Mouse (Mus musculus) midbrain, postnatal 0 days (tissue): Measurements from ENCODE around the gene Dscam. TPM values are rescaled to one million over a fixed set of nuclear protein-coding genes. Genes with fewer than 3 reads are reported as not detected.

Experiments used
- ATAC-seq: fragments of 200-750 bp; cut with Nextera tagmentation; 2 replicates; pipeline ENCODE4 v1.8.0; 2017; ENCODE audit warnings: moderate number of reproducible peaks, mild to moderate bottlenecking, moderate TSS enrichment, moderate library complexity; ENCODE audit not compliant: low FRiP score
- DNase-seq: peaks from one replicate; pipeline ENCODE4 v3.0.0-alpha.2; 2015; ENCODE audit warnings: low spot score
- H3K27ac ChIP-seq: fragments of 300-500 bp; sonication (generic); 2 replicates; pipeline ENCODE4 v1.5.1; 2014; ENCODE audit warnings: low read depth, mild to moderate bottlenecking, low read length, mixed read lengths
- H3K27me3 ChIP-seq: fragments of 300-500 bp; sonication (generic); 2 replicates; pipeline ENCODE4 v1.6.1; 2014; ENCODE audit warnings: low read length, control low read depth, mixed read lengths; ENCODE audit not compliant: insufficient read depth
- H3K36me3 ChIP-seq: fragments of 300-500 bp; sonication (generic); 2 replicates; pipeline ENCODE4 v1.6.1; 2014; ENCODE audit warnings: low read length, control low read depth, mixed read lengths; ENCODE audit not compliant: insufficient read depth
- H3K4me1 ChIP-seq: fragments of 300-500 bp; sonication (generic); 2 replicates; pipeline ENCODE4 v1.6.1; 2014; ENCODE audit warnings: mild to moderate bottlenecking, control low read depth, antibody characterized with exemption, low read length, mixed read lengths; ENCODE audit not compliant: insufficient read depth
- H3K4me2 ChIP-seq: fragments of 300-500 bp; sonication (generic); 2 replicates; pipeline ENCODE4 v1.6.1; 2014; ENCODE audit warnings: low read depth, mild to moderate bottlenecking, low read length, mixed read lengths; ENCODE audit not compliant: poor library complexity, severe bottlenecking
- H3K4me3 ChIP-seq: fragments of 300-500 bp; sonication (generic); 2 replicates; pipeline ENCODE4 v1.5.1; 2014; ENCODE audit warnings: low read depth, mild to moderate bottlenecking, low read length, moderate library complexity
- H3K9ac ChIP-seq: fragments of 300-500 bp; sonication (generic); replicated peaks from 2 replicates; pipeline ENCODE4 v1.6.1; 2014; ENCODE audit warnings: mild to moderate bottlenecking, low read length, moderate library complexity, mixed read lengths; ENCODE audit not compliant: poor library complexity, severe bottlenecking
- H3K9me3 ChIP-seq: fragments of 300-500 bp; sonication (generic); 2 replicates; pipeline ENCODE4 v1.6.1; 2016; ENCODE audit warnings: low read length, control low read depth
- CTCF ChIP-seq: IDR thresholded peaks from 2 replicates; pipeline ENCODE4 v1.5.1; 2016; ENCODE audit warnings: antibody characterized with exemption, mild to moderate bottlenecking
- WGBS: fragments of 180-500 bp; shearing (Covaris S2); extraction: QIAGEN DNeasy Blood & Tissue Kit; methylation state at CpG from one replicate; pipeline ENCODE4 v1.1.7; 2014; 5-methylcytosine and 5-hydroxymethylcytosine counted together
- polyA plus RNA-seq: library from polyadenylated mRNA; unstranded; fragments of >200 nt; fragmentation: Nextera tagmentation; extraction: Ambion mirVana; gene quantifications from 2 replicates; pipeline ENCODE4 v1.2.1, GENCODE M21; 2015
- total RNA-seq: library from RNA; depleted of rRNA; stranded (reverse); fragments of >200 nt; gene quantifications from 2 replicates; pipeline ENCODE4 v1.2.3, GENCODE M21; 2014

The Dscam gene
- total and polyA plus RNA-seq, 2 experiments from 2014 or later: 15.1 to 64.6 TPM

DNA sequence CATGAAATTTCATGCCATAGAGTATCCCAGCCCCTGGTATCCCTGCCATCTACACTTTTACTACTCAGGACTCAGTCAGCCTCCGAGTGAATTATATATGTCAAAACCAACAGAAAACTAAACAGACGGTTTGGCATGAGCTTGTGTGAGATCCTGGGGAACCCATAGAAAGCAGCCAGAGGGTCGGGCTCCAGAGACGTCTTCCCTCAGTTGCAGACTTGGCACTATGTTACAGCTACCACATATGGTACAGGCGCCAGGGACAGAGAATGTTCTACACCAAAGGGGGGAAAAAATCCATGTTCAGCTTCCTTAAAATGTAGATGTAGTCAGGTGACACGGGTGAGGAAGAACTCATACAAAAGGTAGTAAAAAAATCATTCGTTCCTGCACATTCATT lies 109.2 kb downstream of the Dscam start:
- H3K9ac ChIP-seq: no peak overlapping the region
- no peaks in the 10 kb centered on the region for H3K36me3 ChIP-seq
- no peak for TF ChIP-seq CTCF
- no peaks in the 10 kb centered on the region for H3K27me3 ChIP-seq
- no peak overlapping the region for H3K4me3 ChIP-seq
- no peak overlapping the region for H3K4me2 ChIP-seq
- DNase-seq (no peak), ATAC-seq (no peak)
- peaks cover 9% of the 10 kb centered on the region; the same call in 1 of the 2 replicates for H3K4me1 ChIP-seq
- no peaks in the 10 kb centered on the region for H3K9me3 ChIP-seq
- 90% methylated on average over 7 of the region's 7 CpGs for WGBS
- H3K27ac ChIP-seq: no peak overlapping the region

DNA sequence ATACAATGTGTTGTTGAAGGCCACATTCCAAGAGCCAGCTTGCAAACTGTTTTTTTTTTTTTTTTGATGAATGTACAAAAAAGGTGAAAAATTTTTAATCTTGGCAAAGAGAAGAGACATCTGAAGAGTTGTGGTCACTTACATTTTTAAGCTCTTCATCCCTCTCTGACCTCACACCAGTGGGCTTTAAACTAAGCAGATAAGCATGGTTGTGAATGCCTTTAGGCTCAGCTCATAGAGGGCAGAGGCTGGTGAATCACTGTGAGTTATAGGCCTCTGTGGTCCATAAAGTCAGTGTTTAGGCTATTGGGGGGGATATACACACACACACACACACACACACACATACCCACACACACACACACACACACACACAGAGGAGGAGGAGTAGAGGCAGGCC lies 109.8 kb downstream of the Dscam start:
- no peak overlapping the region for H3K4me3 ChIP-seq
- ATAC-seq: no peak
- H3K9ac ChIP-seq: no peak overlapping the region
- no peaks in the 10 kb centered on the region for H3K36me3 ChIP-seq
- no peaks in the 10 kb centered on the region for H3K9me3 ChIP-seq
- H3K4me2 ChIP-seq: no peak overlapping the region
- no peaks in the 10 kb centered on the region for H3K27me3 ChIP-seq
- peaks cover 9% of the 10 kb centered on the region; the same call in 1 of the 2 replicates for H3K4me1 ChIP-seq
- DNase-seq: no peak
- TF ChIP-seq CTCF: no peak
- H3K27ac ChIP-seq: no peak overlapping the region

GRCm38 (mm10) chr16:97060276-97060675 lies 110.3 kb downstream of the Dscam start:
- Histone ChIP-seq H3K36me3 (no peaks in the 10 kb centered on the region), H3K4me2 (no peak overlapping the region), H3K27me3 (no peaks in the 10 kb centered on the region), H3K9me3 (no peaks in the 10 kb centered on the region), H3K9ac (no peak overlapping the region), H3K27ac (no peak overlapping the region), H3K4me1 (peaks cover 9% of the 10 kb centered on the region; the same call in 1 of the 2 replicates), H3K4me3 (no peak overlapping the region)
- 55% methylated on average over 4 of the region's 4 CpGs for WGBS
- no peak for TF ChIP-seq CTCF
- DNase-seq: no peak
- ATAC-seq: no peak

DNA sequence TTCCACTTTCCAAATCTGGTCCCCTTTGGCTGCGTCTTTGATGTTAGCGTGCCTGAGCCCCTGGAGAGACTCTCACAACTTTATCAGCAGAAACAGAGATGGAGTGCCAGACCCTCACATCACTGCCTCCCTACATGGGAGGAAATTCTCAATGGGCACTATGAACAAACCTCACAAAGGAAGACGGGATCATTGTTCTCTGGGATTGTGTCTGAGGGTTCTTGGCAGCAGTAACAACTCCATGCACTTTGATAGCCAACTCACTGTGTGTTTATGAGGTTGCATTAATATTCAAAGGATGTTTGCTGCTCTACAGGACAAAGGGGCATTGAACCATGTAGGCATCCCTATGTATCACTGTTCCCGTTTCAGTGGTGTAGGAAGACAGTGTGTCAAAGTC lies 135.3 kb downstream of the Dscam start:
- Histone ChIP-seq H3K4me1 (peaks cover 2% of the 10 kb centered on the region; the same call in 1 of the 2 replicates), H3K27ac (no peak overlapping the region), H3K27me3 (no peaks in the 10 kb centered on the region), H3K9ac (no peak overlapping the region), H3K36me3 (0 out of 2 replicates have a peak, but pooled peaks cover 4% of the 10 kb centered on the region), H3K4me3 (no peak overlapping the region), H3K4me2 (no peak overlapping the region), H3K9me3 (no peaks in the 10 kb centered on the region)
- no peak for DNase-seq
- ATAC-seq: no peak
- WGBS: 34% methylated on average over 4 of the region's 4 CpGs
- TF ChIP-seq CTCF: no peak

DNA sequence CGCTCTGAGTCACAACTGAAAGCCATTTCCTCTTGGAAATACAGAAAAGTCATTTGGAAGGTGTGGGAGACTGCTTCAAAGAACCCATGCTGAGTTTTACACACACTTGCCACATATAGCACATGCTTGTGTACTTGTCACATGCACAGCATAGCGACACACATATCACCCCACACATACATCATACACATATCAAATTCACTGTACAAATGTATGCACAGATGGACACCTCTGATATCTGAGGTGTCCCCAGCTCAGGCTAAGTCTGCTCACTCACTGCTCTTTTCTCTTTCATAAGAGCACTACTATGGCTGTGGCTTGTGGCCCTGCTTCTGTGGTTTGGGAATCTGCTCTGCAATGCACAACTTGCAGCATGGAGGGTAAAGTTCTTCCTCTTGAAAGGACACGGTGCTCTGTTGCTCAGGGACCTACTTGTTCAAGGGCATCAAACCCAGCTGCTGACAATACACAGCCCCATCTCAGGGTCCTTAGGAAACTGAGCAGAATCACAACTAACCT lies 137.0 kb downstream of the Dscam start:
- Histone ChIP-seq H3K27ac (no peak overlapping the region), H3K9me3 (no peaks in the 10 kb centered on the region), H3K27me3 (no peaks in the 10 kb centered on the region), H3K4me3 (no peak overlapping the region), H3K9ac (no peak overlapping the region), H3K36me3 (0 out of 2 replicates have a peak, but pooled peaks cover 4% of the 10 kb centered on the region), H3K4me2 (no peak overlapping the region), H3K4me1 (peaks cover 2% of the 10 kb centered on the region; the same call in 1 of the 2 replicates)
- no peak for DNase-seq
- ATAC-seq: no peak
- TF ChIP-seq CTCF: no peak
- 87% methylated on average over 3 of the region's 3 CpGs for WGBS

GRCm38 (mm10) chr16:97027701-97028100 lies 142.9 kb downstream of the Dscam start:
- H3K4me2 ChIP-seq: no peak overlapping the region
- H3K4me1 ChIP-seq: peaks cover 2% of the 10 kb centered on the region; the same call in 1 of the 2 replicates
- H3K27ac ChIP-seq: no peak overlapping the region
- H3K9me3 ChIP-seq: no peaks in the 10 kb centered on the region
- WGBS: 70% methylated on average over 1 of the region's 1 CpGs
- H3K4me3 ChIP-seq: no peak overlapping the region
- no peaks in the 10 kb centered on the region for H3K36me3 ChIP-seq
- ATAC-seq (no peak), DNase-seq (no peak)
- TF ChIP-seq CTCF: no peak
- no peak overlapping the region for H3K9ac ChIP-seq
- H3K27me3 ChIP-seq: no peaks in the 10 kb centered on the region
